Mouse (Mus musculus): ENCODE results near the gene Pbp2.

Pbp2 gene

GRCm38 (mm10) chr6:135302421-135303125 is 7.6 kb downstream of the Pbp2 start:
- 91% methylated on average over 10 of the region's 10 CpGs for WGBS

GRCm38 (mm10) chr6:135300469-135300868 is 9.7 kb downstream of the Pbp2 start:
- 84% methylated on average over 4 of the region's 4 CpGs for whole genome bisulfite sequencing

GRCm38 (mm10) chr6:135299024-135299550 is 11.1 kb downstream of the Pbp2 start:
- 77% methylated on average over 7 of the region's 7 CpGs for WGBS

- WGBS, result 81% methylated on average over 7 of the region's 7 CpGs
Observed at GRCm38 (mm10) chr6:135297570-135297969, 12.6 kb downstream of the Pbp2 start.

- 61% methylated on average over 17 of the region's 17 CpGs for WGBS
Observed at GRCm38 (mm10) chr6:135296267-135296666, 13.9 kb downstream of the Pbp2 start.

GRCm38 (mm10) chr6:135295082-135295861 is 14.9 kb downstream of the Pbp2 start:
- WGBS, result 56% methylated on average over 11 of the region's 11 CpGs

GRCm38 (mm10) chr6:135294150-135294549 is 16.1 kb downstream of the Pbp2 start:
- WGBS, result 73% methylated on average over 6 of the region's 6 CpGs

GRCm38 (mm10) chr6:135292391-135292790 is 17.8 kb downstream of the Pbp2 start:
- WGBS, result 75% methylated on average over 4 of the region's 4 CpGs

- WGBS, result 73% methylated on average over 10 of the region's 10 CpGs
Observed at GRCm38 (mm10) chr6:135279856-135280255, 30.3 kb downstream of the Pbp2 start.

GRCm38 (mm10) chr6:135279286-135279685 is 30.9 kb downstream of the Pbp2 start:
- 64% methylated on average over 5 of the region's 5 CpGs for WGBS

- 90% methylated on average over 6 of the region's 6 CpGs for WGBS
Observed at GRCm38 (mm10) chr6:135278302-135278701, 31.9 kb downstream of the Pbp2 start.

GRCm38 (mm10) chr6:135276474-135277295 is 33.5 kb downstream of the Pbp2 start:
- WGBS, result 91% methylated on average over 6 of the region's 6 CpGs

GRCm38 (mm10) chr6:135275231-135275630 is 35.0 kb downstream of the Pbp2 start:
- 79% methylated on average over 4 of the region's 4 CpGs for WGBS

- WGBS, result 92% methylated on average over 6 of the region's 6 CpGs
Observed at GRCm38 (mm10) chr6:135273066-135273465, 37.1 kb downstream of the Pbp2 start.

- 80% methylated on average over 2 of the region's 2 CpGs for WGBS
Observed at GRCm38 (mm10) chr6:135271761-135272160, 38.4 kb downstream of the Pbp2 start.

GRCm38 (mm10) chr6:135269626-135270025 is 40.6 kb downstream of the Pbp2 start:
- WGBS, result 72% methylated on average over 6 of the region's 6 CpGs

GRCm38 (mm10) chr6:135267221-135267620 is 43.0 kb downstream of the Pbp2 start:
- WGBS, result 79% methylated on average over 3 of the region's 3 CpGs

- 84% methylated on average over 1 of the region's 1 CpGs for WGBS
Observed at GRCm38 (mm10) chr6:135266056-135266455, 44.1 kb downstream of the Pbp2 start.

GRCm38 (mm10) chr6:135264136-135264535 is 46.1 kb downstream of the Pbp2 start:
- WGBS, result 92% methylated on average over 6 of the region's 6 CpGs

- 85% methylated on average over 2 of the region's 2 CpGs for WGBS
Observed at GRCm38 (mm10) chr6:135262565-135262964, 47.6 kb downstream of the Pbp2 start.

GRCm38 (mm10) chr6:135261124-135261523 is 49.1 kb downstream of the Pbp2 start:
- 88% methylated on average over 9 of the region's 9 CpGs for WGBS

- WGBS, result 88% methylated on average over 6 of the region's 6 CpGs
Observed at GRCm38 (mm10) chr6:135260435-135260834, 49.8 kb downstream of the Pbp2 start.
